Mouse (Mus musculus) heart, postnatal 4 days (tissue): ENCODE results near the gene Olfr1246. TPM values are rescaled to one million over a fixed set of nuclear protein-coding genes. Genes with fewer than 3 reads are reported as not detected.
"Not testable (repeated sequence)": the region's sequence is repeated elsewhere in the genome, so short reads cannot be mapped to it uniquely, and the experiment has no call there.

ENCODE experiments used
- DNase-seq: peaks from one replicate; pipeline ENCODE4 v3.0.0; 2021
- total RNA-seq, 2 experiments: library from RNA; stranded (reverse); gene quantifications; 2 replicates each; pipeline ENCODE4 v1.2.3; 2021

Gene Olfr1246
- not detected for total RNA-seq

DNA sequence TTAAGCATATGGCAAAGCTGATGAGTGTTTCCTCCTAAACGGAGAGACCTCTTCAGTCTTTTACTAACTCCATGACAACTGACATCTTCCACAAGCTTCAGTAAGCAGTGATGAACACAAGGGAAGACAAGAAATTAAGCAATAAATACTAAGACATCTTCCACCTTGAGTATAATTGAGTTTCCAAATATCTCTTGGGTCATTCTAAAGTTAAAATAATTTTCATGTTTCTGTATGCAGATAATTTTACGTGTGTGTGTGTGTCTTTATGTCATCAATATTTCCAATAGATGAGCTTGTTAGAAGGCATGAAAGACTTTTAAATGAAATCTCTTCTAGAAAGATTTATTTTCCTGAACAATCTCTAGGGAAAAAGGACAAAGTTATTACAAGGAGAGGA lies at the start of gene Olfr1246:
Olfr1246 (minus strand) TSS at position 101 of the 400 bp plus-strand sequence.
- no peak for DNase-seq

DNA sequence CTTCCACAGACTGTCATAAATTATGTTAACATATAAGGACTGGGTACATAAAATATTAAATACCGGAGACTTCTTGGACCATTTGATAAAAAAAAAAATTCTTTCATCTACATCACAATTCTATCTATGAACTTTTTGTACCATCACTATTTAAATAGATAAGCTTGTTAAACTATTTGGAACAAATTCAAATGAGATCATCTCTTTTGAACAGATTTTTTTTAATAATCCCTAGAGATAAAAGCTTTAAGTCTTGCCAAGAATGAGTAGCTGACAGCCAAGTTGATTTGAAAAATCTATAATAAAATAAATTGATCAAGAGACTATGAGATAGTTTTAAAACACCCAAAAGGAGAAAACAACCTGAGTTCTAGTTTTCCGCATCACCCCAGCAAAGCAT lies 41.9 kb upstream of the Olfr1246 start, which contains the start of gene Olfr1249:
Olfr1249 (minus strand) TSS at position 101 of the 400 bp plus-strand sequence.
- DNase-seq = no peak

DNA sequence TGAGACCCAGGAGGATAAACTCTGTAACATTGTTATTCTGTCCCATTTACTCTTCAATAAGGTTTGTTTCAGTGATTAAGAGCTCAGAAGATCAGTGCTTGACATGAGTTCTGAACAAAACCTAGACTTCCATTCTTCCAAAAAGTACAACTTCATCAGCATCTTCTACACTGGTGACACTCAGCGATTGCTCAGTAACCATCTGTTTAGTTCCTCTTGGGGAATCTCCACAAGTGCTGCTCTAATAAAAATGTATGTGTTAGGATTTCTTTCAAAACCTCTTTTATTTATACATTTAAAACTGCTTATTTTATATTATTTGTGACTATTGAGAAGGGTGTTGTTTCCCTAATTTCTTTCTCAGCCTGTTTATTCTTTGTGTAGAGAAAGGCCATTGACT lies 25.2 kb upstream of the Olfr1246 start, which contains the start of gene Olfr1248:
Olfr1248 (minus strand) TSS at position 101 of the 400 bp plus-strand sequence.
- not testable (repeated sequence) for DNase-seq

DNA sequence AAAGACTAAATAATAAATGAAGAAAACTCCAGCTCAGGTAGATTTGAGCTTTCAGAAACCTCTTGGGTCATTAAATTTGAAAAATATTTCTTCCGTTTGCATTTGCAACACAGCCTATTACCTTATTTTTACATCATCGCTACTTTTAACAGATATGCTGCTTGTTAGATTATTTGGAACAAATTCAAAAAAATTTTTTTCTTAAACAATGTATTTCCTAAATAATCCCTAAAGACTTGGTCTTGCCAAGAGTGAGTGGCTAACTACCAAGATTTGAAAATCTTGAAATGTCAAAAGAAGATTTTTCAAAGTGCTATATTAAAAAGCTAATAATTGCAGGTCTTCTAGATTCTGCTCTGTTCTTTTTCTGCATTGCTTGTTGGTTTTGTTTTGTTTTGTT lies 21.1 kb upstream of the Olfr1246 start, which contains the start of gene Olfr1247:
Olfr1247 (minus strand) TSS at position 101 of the 400 bp plus-strand sequence.
- no peak for DNase-seq

DNA sequence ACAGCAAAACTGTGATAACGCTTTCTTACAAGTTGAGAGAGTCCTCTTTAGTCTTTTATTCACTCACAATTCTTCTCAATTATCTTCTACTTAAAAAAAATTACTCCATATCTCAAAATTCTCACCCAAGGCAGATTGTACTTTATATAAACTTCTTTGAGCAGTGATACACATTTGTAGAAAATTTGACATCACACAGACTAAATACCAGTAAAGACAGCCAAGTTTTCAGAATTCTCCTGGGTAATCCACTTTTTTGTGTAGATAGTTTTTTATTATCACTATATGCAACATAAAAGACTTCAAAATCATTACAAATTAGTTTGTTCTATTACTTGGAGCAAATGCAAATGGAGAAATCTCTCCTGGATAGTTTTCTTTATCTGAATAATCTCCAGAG lies 14.6 kb downstream of the Olfr1246 start, which contains the start of gene Olfr1245:
Olfr1245 (minus strand) TSS at position 101 of the 400 bp plus-strand sequence.
- DNase-seq = no peak

DNA sequence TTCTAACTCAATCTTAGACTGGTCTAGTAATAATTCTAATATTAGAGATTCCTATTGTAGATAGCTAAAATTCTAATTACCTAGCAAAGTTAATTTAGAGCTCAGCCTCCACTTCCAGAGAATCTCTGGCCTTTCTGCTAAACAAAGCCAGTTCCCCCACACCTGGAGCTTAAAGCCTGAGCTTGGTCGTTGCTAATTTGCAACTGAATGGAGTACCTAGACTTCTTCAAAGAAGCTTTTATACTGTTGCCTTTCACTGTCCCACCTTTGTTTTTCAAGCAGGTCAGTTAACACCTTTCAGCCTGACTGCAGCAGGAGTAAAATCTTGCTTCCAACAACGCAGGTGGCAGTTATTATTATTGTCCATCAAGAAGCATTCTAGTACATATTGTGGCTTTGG lies 30.3 kb downstream of the Olfr1246 start:
- not testable (repeated sequence) for DNase-seq

DNA sequence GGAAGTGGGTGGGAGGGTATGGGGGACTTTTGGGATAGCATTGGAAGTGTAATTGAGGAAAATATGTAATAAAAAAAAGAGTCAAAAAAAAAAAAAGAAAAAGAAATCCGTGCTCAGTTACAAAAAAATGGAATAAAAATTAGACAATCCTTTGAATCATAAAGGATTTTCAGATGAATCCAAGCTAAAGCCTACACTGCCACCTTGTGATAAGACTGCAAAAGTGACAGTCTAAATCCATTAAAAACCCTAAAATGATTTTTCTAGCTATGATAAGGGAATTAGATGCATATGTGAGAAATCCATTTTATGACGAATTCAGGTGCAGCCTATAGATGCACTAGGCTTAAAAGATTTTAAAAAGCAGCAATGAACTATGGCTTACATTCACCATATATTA lies 48.4 kb downstream of the Olfr1246 start:
- DNase-seq = no peak

DNA sequence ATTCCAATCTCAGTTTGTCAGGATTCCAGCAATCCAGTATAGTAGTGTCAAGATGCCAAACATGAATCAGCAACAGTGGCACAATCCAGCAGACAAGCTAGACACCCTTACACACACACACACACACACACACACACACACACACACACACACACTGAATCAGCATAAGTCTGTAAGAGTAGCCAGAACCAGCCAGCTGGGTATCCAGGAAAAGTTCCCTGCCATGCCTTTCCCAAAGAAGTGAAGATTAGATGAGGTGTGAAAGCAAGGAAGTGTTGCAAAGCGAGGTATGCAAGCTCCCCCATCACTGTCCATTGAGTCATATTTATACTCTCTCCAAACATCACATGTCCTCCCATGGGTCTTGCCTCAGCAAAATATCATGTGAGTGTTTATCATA lies 53.0 kb downstream of the Olfr1246 start:
- no peak for DNase-seq

Other genes starting within 250 kb of the Olfr1246 start
- gene Olfr1234, start 228.3 kb downstream of the Olfr1246 start, total RNA-seq = not detected
- gene Olfr1238, start 183.5 kb downstream of the Olfr1246 start, total RNA-seq = not detected
- not detected for gene Olfr1239, start 172.8 kb downstream of the Olfr1246 start, total RNA-seq
- gene Olfr1240, start 150.2 kb downstream of the Olfr1246 start, total RNA-seq = not detected
- gene Olfr1241, start 106.0 kb downstream of the Olfr1246 start, total RNA-seq = not detected
- not detected for gene Olfr1242, start 94.8 kb downstream of the Olfr1246 start, total RNA-seq
- gene Olfr1243, start 61.7 kb downstream of the Olfr1246 start, total RNA-seq = not detected
- not detected for gene Olfr1245, start 14.7 kb downstream of the Olfr1246 start, total RNA-seq
- under 1 TPM in 1 of 2 experiments, not detected in 1; 0.07 TPM for gene Olfr1247, start 21.0 kb upstream of the Olfr1246 start, total RNA-seq
- gene Olfr1248, start 25.1 kb upstream of the Olfr1246 start, total RNA-seq = not detected
- gene Olfr1249, start 41.8 kb upstream of the Olfr1246 start, total RNA-seq = not detected
- gene Olfr1250, start 68.3 kb upstream of the Olfr1246 start, total RNA-seq = not detected
- not detected for gene Olfr1251, start 78.8 kb upstream of the Olfr1246 start, total RNA-seq
- gene Olfr1252, start 131.9 kb upstream of the Olfr1246 start, total RNA-seq = not detected
- not detected for gene Olfr1253, start 163.9 kb upstream of the Olfr1246 start, total RNA-seq
- not detected for gene Olfr1254, start 200.5 kb upstream of the Olfr1246 start, total RNA-seq
- gene Olfr1255, start 218.9 kb upstream of the Olfr1246 start, total RNA-seq = not detected
- gene Olfr1256, start 248.4 kb upstream of the Olfr1246 start, total RNA-seq = not detected